Comparison of ENCODE assay signal across 8 mouse cellular contexts in genomic region chr2:33355558-33355957, GRCm38 (mm10). TPM values are rescaled to one million over a fixed set of nuclear protein-coding genes. Genes with fewer than 3 reads are reported as not detected.
A peak's percentile ranks its signal among the peaks of the same experiment; 100 is the strongest.
DNase-seq lines count a peak whose midpoint lies in the region; ATAC-seq and TF ChIP-seq lines count a peak whose summit lies in the region.

No protein-coding gene starts in this region.

- no peaks in the 10 kb centered on the region for H3K27me3 ChIP-seq in hindbrain, embryonic 14.5 days (ENCODE audit: control insufficient read depth, insufficient read depth, low read length)
- no peaks in the 10 kb centered on the region for H3K27me3 ChIP-seq in hindbrain, embryonic 11.5 days (ENCODE audit: control insufficient read depth, insufficient read depth, low read length)
- H3K27me3 ChIP-seq in lung, postnatal 0 days (replicated peaks; ENCODE audit: insufficient read depth, low read length) = no peaks in the 10 kb centered on the region

- H3K4me1 ChIP-seq in hindbrain, embryonic 14.5 days (replicated peaks; ENCODE audit: control insufficient read depth, insufficient read depth, low read length) = 0 out of 2 replicates have a peak, but pooled peaks cover 7% of the 10 kb centered on the region
- H3K4me1 ChIP-seq in hindbrain, embryonic 11.5 days (replicated peaks; ENCODE audit: control insufficient read depth, insufficient read depth, low read length) = no peaks in the 10 kb centered on the region
- H3K4me1 ChIP-seq in lung, postnatal 0 days (ENCODE audit: insufficient read depth, low read depth, low read length) = no peaks in the 10 kb centered on the region

- no peaks in the 10 kb centered on the region for H3K9me3 ChIP-seq in hindbrain, embryonic 14.5 days (ENCODE audit: control insufficient read depth, low read length)
- H3K9me3 ChIP-seq in hindbrain, embryonic 11.5 days (ENCODE audit: control insufficient read depth, low read length) = no peaks in the 10 kb centered on the region
- H3K9me3 ChIP-seq in lung, postnatal 0 days (ENCODE audit: low read length) = no peaks in the 10 kb centered on the region

- ATAC-seq in hindbrain, embryonic 14.5 days (ENCODE audit: low FRiP score) = peak; percentile 67; the same call in 1 of the 2 replicates
- ATAC-seq in hindbrain, embryonic 11.5 days (ENCODE audit: low FRiP score) = no peak
- no peak for ATAC-seq in lung, postnatal 0 days

- TF ChIP-seq EP300 in lung, postnatal 0 days (IDR thresholded peaks at IDR 0.05) = no peak

- TF ChIP-seq CTCF in lung, postnatal 0 days (IDR thresholded peaks at IDR 0.05) = no peak

- H3K36me3 ChIP-seq in hindbrain, embryonic 14.5 days (replicated peaks; ENCODE audit: control insufficient read depth, insufficient read depth) = no peaks in the 10 kb centered on the region
- H3K36me3 ChIP-seq in hindbrain, embryonic 11.5 days (ENCODE audit: control insufficient read depth, insufficient read depth, low read length) = no peaks in the 10 kb centered on the region
- no peaks in the 10 kb centered on the region for H3K36me3 ChIP-seq in lung, postnatal 0 days (ENCODE audit: insufficient read depth, low read length)

- DNase-seq in hindbrain, embryonic 14.5 days (ENCODE audit: low spot score) = peak; percentile 74
- DNase-seq in hindbrain, embryonic 11.5 days (ENCODE audit: low spot score) = no peak
- peak; percentile 94 for DNase-seq in brain, adult 2 months (ENCODE audit: low read depth, low spot score)
- DNase-seq in frontal cortex, adult 2 months (ENCODE audit: extremely low spot score in 1 of 2, low spot score in 1 of 2) = peak; percentile 62 to 78
- DNase-seq in layer of hippocampus, postnatal 14 days (ENCODE audit: low spot score in 2 of 2) = peak; percentile 86 to 96
- peak; percentile 83 for DNase-seq in right cerebral cortex, postnatal 4 days
- DNase-seq in thymus, adult 18-20 months = no peak
- no peak for DNase-seq in lung, postnatal 0 days (ENCODE audit: low spot score)

- H3K9ac ChIP-seq in hindbrain, embryonic 14.5 days = no peak overlapping the region
- no peak overlapping the region for H3K9ac ChIP-seq in hindbrain, embryonic 11.5 days (ENCODE audit: low read depth, low read length)
- H3K9ac ChIP-seq in lung, postnatal 0 days (replicated peaks; ENCODE audit: low read depth) = no peak overlapping the region

- no peak overlapping the region for H3K4me3 ChIP-seq in hindbrain, embryonic 14.5 days (replicated peaks; ENCODE audit: low read length)
- no peak overlapping the region for H3K4me3 ChIP-seq in hindbrain, embryonic 11.5 days (ENCODE audit: low read depth, low read length)
- no peak overlapping the region for H3K4me3 ChIP-seq in lung, postnatal 0 days (ENCODE audit: low read depth, low read length)

- 58% methylated on average over 6 of the region's 6 CpGs for WGBS in hindbrain, embryonic 14.5 days
- WGBS in hindbrain, embryonic 11.5 days = 95% methylated on average over 6 of the region's 6 CpGs
- 83% methylated on average over 6 of the region's 6 CpGs for WGBS in lung, postnatal 0 days

- H3K27ac ChIP-seq in hindbrain, embryonic 14.5 days = no peak overlapping the region
- H3K27ac ChIP-seq in hindbrain, embryonic 11.5 days (ENCODE audit: low read depth, low read length) = no peak overlapping the region
- H3K27ac ChIP-seq in lung, postnatal 0 days (ENCODE audit: low read length) = no peak overlapping the region

- H3K4me2 ChIP-seq in hindbrain, embryonic 14.5 days (replicated peaks) = no peak overlapping the region
- no peak overlapping the region for H3K4me2 ChIP-seq in hindbrain, embryonic 11.5 days (replicated peaks; ENCODE audit: low read depth, low read length)
- no peak overlapping the region for H3K4me2 ChIP-seq in lung, postnatal 0 days (replicated peaks; ENCODE audit: low read depth, low read length)

RNA-seq across cellular contexts. Expression of gene Ralgps1, which starts 15.7 kb away (rescaled TPM):
- 57.0 and 63.1 TPM in 2 replicates for polyA plus RNA-seq in hindbrain, embryonic 14.5 days (2014; fragmentation: Nextera tagmentation; extraction: Ambion mirVana)
- 19.0 and 20.6 TPM in 2 replicates for polyA plus RNA-seq in hindbrain, embryonic 11.5 days (2014; fragmentation: Nextera tagmentation; extraction: Ambion mirVana)
- polyA plus RNA-seq in frontal cortex, adult 2 months (2012; rRNA removed) = 55.7 and 63.9 TPM in 2 replicates
- 10 to 100 TPM; 63.8 to 64.1 TPM for total RNA-seq in layer of hippocampus, postnatal 14 days (2021)
- polyA plus RNA-seq in lung, postnatal 0 days (2015; fragmentation: Nextera tagmentation; extraction: Ambion mirVana) = 1.8 and 2.2 TPM in 2 replicates

Comparison
In these comparisons a context has a peak if more than half of its experiments do, and no peak if none do; other contexts are left out.
1. DNase-seq: peak in hindbrain, embryonic 14.5 days (single experiment), brain, adult 2 months (single experiment), frontal cortex, adult 2 months (2 of 2), layer of hippocampus, postnatal 14 days (2 of 2) and right cerebral cortex, postnatal 4 days (single experiment); none in hindbrain, embryonic 11.5 days (single experiment), thymus, adult 18-20 months (0 of 2) and lung, postnatal 0 days (single experiment).